Mouse (Mus musculus) natural killer cell, adult 2 months (primary cell): ENCODE measurements at regions not wholly inside any gene's neighbourhood (a gene's known extent, or its start where the extent isn't known, plus 50 kb on each side); places are given as distances from the start of the nearest gene placed in this dataset.

Experiments used
- DNase-seq, 2 experiments: peaks; one replicate each; pipeline ENCODE4 v3.0.0; 2022; ENCODE audit warnings: low spot score in 2 of 2

DNA sequence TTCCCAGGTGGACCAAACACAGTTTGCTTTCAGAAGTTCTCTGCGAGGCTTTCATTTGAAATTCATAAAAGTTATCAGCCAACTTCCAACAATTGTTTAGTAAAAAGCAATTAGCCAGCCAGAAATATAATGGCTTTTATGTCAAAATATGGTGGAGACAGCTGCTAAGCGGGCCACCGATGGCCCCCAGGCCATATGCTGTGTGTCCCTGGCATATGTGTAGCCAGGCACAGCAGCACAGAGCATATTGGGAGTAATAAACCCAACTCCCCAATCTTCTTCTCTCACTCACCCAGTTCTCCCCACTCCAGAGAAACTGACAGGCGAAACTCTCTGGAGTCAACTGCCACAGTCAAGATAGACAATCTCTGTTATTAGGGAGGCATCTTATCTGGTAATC lies 137.5 kb upstream of the Sel1l start:
- DNase-seq, result no peak

- DNase-seq, result no peak
These were observed 131.4 kb upstream of the Sel1l start for GRCm38 (mm10) chr12:91980321-91980720.

- DNase-seq, result no peak
These were observed 122.1 kb upstream of the Sel1l start for GRCm38 (mm10) chr12:91971045-91971444.

- DNase-seq, result no peak
These were observed 117.0 kb upstream of the Sel1l start for GRCm38 (mm10) chr12:91965937-91966336.

- DNase-seq, result no peak
These were observed 114.3 kb upstream of the Sel1l start for GRCm38 (mm10) chr12:91963239-91963638.

GRCm38 (mm10) chr12:91958086-91958485 lies 109.1 kb upstream of the Sel1l start:
- DNase-seq, result no peak

- no peak for DNase-seq
These were observed 107.5 kb upstream of the Sel1l start for GRCm38 (mm10) chr12:91956411-91956810.

DNA sequence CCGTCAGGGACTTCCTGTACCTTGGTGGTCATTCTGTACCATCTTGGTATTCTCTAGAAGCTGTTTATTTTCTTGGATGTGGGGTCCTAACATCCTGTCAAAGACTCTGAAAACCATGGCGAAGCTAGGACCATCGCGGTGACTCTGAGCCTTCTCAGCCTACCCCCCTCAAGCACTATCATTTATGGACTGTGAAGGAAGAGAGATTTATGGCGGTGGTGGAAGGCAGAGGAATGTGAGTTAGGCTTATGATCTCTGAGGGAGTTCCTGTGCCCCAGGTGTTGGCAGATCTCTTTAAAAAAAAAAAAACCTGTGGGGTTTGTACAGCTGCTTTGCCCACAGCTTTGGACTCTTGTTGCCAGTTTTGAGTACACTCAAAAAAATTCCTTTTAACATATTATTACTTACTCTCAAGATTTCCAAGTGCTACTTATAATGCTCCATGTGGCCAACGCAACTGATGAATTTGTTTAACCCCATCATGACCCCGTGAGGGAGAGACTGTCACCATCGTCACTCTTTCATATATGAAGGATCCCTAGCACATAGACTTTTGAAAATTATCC lies 99.7 kb upstream of the Sel1l start:
- no peak for DNase-seq

DNA sequence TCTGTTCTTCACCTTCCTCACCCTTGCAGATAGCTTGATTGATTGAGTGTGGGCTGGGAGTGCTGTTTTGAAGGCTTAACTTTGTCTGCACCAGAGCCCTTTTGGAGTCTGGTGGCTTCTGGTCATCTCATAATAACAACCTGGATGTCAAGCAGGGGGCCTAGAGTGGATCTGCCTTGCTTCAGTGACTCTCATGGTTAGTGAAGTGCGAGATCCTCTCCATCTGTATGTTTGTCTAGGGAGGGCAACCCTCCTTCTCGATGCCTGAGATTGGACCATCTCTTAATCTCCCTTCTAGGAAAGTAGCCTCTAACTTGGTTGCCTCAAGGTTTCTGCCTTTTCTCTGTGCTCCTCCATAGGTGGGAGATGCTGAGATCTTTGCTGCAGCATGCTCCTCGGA lies 99.0 kb upstream of the Sel1l start:
- DNase-seq, result no peak

GRCm38 (mm10) chr12:91946541-91946940 lies 97.6 kb upstream of the Sel1l start:
- no peak for DNase-seq

DNA sequence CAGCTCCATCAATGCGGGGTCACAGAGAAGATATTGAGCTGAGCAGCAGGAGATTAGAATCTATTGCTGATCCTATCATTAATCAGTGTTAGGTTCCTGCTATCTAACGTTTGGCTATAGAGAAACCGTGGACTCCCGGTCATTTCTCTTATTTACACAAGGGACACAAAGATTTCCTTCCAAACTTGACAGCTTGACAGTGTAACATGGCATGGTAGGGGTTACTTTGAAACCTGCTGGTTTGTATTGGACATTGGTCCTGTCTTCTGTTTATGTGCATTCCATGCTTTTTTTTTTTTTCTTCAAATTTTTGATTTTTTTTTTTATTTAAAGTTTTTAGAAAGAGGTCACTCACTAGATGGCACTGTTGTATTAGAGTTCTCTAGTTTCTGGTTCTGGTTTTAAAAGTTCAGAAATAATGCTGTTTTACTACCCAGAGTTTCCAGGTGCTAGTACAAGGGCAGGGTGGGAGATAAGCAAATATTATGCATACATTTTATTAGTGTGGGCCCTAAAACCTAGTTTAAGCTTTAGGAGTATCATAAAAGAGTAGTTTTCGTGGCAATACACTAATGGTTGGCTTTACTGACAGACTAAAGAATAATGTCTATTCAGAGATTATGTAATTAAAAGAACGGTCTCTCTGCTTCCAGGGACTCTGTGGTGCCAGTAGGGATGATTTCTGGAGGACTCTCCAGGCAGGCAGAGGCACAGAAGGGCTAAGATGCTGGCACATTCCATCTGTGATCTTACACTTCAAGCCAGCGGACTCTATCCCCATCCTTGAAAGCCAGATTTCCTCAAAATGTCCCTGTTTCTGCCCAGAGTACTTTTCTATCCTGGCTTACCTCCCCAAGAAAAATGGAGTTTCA lies 83.8 kb upstream of the Sel1l start:
- DNase-seq, result no peak

GRCm38 (mm10) chr12:91931586-91931985 lies 82.6 kb upstream of the Sel1l start:
- no peak for DNase-seq

DNA sequence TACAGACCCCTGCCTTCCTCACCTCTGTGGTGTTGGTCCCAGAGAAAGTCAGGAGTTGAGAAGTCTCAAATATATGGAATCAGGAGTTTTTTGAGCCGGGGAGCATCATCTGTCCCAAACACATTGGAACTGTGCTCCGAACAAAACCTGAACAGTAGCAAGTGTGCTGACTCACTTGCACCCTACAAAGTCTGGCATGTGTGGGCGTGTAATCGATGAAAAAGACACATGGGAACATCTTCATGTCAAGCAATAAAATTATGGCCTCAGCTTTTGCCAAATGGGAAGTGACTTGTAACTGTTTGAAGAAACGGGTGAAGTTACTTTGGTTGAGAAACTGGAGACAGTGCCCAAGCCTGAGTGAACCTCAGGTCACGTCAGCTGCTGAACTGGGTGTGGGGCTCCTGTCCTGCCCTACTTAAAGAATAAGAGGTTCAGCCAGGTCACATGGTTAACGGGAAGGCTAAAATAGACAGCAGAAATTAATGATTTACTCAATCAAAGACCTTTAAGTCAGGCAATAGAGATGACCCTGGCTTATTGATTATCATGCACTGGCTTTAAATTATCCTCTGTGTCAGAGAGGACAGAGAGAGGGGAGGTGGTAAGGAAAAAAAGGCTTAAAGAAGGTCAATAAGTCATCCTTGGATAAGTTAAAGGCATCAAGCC lies 80.6 kb upstream of the Sel1l start:
- DNase-seq, result no peak

GRCm38 (mm10) chr12:91927576-91927975 lies 78.6 kb upstream of the Sel1l start:
- no peak for DNase-seq

DNA sequence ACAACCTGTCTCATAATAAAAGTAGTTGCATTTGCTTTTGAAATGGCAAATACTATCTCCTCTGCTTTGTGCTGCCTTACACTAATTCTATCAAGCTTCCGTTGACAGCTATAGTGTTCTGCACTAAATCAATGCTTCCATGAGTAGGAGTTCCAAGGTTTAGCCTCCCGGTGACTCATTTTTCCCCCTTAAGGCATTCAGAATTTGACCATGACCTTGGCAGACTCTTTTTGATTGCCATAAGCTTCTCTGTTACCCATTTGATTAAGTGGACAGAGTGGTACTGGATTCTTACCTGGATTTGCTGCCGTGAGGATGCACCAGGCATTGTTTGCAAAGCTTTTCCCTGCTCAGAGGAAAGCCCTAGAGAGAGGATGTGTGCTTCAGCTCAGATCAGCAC lies 66.5 kb upstream of the Sel1l start:
- DNase-seq, result no peak

GRCm38 (mm10) chr12:91910529-91910928 lies 61.6 kb upstream of the Sel1l start:
- DNase-seq, result no peak
